Mouse (Mus musculus): ENCODE measurements around the gene Echs1.

- no peak for TF ChIP-seq NANOG (IDR thresholded peaks at IDR 0.05; ENCODE audit: borderline replicate concordance, low read length)
- no peak for TF ChIP-seq CTCF (conservative IDR thresholded peaks at IDR 0.05; ENCODE audit: low read length)
Observed at GRCm38 (mm10) chr7:140138021-140138310, 21.7 kb upstream of the Echs1 start.

All from E14TG2a.4 (cell line).